Mouse (Mus musculus): ENCODE results near the gene Hmgn3.
"Not testable (repeated sequence)": the region's sequence is repeated elsewhere in the genome, so short reads cannot be mapped to it uniquely, and the experiment has no call there.

Hmgn3 gene

DNA sequence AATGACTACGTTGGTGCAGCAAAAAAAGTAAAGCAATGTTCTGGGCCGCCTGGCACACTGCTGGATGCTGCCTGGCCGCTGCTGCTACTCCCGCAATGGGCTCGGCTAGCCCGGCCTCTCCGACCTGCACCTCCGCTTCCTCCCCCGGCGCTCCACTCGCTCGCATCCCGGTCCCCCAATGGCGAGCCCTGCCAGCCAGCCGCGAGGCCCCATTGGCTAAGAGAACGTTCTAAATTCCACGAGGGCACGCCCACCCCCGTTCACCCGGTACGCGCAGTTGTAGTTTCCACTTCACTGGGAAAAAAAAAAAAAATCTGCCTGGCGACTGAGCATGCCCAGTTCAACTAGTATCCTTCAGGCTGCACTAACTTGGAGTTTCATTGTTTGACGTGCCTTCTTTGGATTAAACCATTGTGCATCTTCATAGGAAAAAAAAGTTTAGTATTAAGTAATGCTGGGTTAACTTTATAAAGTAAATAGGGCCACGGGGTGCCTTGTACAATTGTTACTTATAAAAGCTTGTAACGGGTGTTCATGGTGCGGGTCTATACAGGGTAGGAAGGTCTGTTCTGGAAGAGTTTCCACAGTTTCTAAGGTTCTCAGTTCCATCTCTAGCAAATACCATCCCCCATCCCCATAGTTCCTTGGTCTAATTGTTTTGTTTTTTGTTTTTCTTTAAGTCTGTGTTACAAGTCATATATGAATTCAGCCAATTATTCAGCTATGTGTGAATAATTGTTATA lies at the start of gene Hmgn3:
Gene Hmgn3, minus strand, starts transcription at position 240 of the 743 bp plus-strand sequence.
- in situ Hi-C loops (cut with MboI): no loop called here

DNA sequence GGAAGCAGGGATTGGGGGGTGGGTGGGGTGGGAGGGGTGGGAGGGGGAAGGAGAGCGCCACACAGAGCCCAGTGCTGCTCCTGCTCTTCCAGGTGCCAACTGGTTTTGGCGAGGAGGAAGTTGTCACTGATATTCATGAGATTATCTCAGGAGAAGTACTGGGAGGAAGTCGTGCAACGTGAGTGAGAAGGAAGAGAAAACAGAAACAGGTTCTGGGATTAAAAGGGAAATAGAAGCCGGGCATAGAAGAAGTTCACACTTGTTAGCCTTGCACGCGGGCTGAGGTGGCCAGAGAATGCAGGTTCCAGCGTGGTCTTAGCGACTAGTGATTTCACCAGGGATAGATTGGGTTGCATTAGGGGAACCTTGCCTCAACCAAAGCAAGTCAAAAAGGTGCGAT lies 49.3 kb upstream of the Hmgn3 start:
- in situ Hi-C loops (cut with MboI): no loop called here

DNA sequence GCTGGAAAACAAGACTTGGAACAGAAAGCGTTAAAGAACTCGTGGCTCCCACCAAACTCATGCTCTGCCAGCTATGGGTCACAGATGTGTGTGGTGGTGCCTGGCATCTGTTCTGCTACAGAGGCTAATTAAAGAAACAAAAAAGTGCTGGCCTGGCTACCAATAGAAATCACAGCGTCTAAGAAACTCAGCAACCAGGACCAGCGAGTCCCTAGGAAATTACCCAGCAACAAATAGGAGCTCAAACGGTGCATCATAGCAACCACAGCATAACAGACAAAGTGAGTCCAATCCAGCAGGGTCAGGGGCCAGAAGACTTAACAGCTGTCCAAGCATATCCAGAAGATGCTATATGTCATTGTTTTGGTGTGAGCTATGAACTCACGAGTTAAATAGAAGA lies 48.5 kb upstream of the Hmgn3 start:
- in situ Hi-C loops (cut with MboI): no loop called here

DNA sequence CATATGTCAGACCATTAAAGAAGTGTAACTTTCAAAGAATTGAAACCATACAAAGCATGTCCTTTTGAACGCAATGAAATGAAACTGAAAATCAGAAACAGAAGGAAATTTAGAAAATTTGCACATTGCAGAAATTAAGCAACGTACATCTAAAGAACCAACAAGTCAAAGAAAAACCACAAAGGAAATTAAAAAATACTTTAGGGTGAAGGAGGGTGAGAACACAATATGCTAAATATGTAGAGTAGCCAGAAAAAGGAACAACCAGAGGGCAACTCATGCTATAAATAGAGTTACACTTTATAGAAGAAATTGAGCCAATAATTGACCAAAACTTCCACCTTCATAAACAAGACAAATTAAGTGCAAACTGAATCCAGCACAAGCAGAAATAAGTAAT lies 41.3 kb upstream of the Hmgn3 start:
- in situ Hi-C loops (cut with MboI): no loop called here

DNA sequence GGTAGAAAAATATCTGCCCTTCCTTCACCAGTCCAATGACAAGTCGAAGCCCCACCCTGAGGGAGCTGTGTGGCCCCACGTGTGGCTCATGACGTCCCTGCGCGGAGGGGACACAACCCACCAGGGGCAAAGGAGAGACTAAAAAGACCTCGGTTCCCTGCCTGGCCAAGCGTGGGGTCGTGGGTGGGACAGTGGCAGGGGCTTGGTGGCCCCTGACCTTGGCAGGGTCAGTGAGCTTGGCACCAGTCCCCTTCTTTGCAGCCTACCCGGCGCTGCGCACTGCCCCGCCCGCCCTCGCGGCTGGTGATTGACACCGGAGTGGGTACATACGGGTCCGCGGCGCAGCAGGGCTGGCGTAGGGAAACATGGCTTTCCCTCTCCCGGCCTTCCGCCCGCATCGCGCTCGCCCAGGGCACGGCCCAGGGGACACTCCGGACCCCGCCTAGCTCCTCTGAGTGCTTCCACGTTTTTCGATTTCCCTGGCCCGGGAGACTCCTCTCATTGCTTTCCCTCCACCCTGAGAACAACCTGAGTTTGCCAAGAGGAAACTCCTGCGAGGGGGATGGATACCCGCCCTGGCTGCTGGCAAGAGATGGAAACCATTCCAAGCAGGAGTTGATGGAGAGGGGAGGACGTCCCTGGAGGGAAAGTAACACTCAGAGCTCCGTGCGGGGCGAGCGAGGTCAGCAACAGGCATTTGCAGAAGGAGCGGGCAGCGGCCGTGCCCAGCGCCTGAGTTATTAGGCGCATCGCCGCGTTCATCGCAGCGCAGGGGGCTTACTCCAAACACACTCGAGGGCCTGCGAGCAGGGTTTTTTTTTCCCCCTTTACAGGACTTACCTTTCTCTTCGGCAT lies 667 bp downstream of the Hmgn3 start:
- in situ Hi-C loops (cut with MboI): no loop called here

DNA sequence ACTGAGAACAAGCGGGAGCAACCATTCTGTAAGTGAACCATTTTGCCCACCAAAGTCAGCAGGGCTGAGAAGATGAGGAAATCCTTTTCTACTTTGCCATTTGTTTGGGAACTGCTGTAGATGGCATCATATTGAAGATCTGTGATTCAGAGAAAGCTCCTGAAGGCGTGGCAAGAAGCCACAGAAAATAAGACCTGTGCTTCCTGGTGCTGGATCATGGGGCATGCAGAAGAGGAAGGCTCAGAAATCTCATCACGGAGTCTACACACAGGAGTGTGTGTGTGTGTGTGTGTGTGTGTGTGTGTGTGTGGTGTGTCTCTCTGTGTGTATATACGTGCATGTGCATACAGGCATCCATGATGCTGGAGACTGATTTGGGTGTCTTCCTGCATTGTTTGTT lies 16.7 kb downstream of the Hmgn3 start:
- in situ Hi-C loops (cut with MboI): no loop called here

DNA sequence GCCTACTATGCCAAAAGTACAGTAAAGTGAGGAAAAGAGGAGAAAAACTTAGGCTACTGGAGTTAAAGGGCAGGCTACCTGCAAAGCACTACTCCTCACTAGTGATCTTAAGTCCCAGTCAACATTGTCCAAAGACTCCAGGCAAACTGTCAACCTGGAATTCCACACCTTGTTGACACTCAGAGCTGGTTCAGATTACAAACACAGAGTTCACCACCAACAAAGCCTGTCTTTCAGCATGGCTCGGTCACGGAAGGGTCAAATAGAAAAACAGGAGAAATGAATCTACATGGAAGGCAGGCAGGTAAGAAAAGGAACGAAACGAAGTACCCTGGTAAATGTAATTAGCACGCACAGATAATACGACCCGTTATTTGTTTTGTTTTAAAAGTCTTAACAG lies 18.6 kb downstream of the Hmgn3 start:
- in situ Hi-C loops (cut with MboI): no loop called here

DNA sequence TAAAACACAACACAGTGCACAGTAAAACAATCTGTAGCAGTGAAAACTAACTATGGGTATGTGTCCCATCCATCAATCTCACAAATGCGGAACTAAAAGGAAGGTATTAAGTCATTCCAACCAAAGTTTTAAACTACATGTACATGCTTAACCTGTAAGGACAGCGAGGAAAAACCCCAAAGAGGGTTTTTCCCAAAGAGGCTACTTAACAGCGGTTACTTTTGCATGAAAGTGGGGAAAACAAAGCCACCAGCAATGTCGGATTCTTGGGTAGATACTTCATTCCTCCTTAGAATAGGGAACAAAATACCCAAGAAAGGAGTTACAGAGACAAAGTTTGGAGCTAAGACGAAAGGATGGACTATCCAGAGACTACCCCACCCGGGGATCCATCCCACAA lies 20.0 kb downstream of the Hmgn3 start:
- in situ Hi-C loops (cut with MboI): not testable (repeated sequence)

DNA sequence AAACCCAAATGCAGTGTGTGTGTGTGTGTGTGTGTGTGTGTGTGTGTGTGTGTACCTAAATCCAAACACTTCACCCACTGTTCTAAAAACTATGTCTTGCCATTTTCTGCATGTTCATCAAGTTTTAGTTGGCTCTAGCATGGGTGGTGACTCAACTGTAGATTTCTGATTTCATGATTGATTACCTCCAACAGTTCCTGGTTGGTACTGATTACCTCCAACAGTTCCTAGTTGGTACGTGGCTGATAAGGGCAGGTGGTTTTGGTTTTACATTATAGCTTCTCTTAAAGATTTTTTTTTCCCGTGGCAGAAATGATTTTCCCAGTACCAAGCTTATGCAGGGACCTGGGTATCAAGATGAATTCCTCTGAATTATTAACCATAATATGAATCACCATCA lies 27.3 kb downstream of the Hmgn3 start:
- in situ Hi-C loops (cut with MboI): no loop called here

DNA sequence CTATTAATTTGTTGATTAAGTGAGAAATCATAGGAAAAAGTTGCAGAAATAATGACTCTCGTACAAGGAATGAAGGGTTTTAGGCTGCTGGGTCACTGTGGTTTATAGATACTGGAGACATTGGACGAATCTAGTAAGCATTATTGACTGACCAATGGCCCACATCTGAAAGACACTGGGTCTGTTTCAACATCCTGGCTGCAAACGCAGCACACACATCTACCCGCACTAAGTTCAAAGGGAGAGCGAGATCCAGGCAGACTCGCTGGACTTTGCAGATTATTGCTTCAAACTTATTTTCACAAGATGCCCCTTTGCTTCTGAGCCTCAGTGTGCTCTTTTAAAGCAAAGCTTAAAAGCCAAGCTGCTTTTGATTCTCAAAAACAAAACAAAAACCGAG lies 29.0 kb downstream of the Hmgn3 start:
- in situ Hi-C loops (cut with MboI): no loop called here

DNA sequence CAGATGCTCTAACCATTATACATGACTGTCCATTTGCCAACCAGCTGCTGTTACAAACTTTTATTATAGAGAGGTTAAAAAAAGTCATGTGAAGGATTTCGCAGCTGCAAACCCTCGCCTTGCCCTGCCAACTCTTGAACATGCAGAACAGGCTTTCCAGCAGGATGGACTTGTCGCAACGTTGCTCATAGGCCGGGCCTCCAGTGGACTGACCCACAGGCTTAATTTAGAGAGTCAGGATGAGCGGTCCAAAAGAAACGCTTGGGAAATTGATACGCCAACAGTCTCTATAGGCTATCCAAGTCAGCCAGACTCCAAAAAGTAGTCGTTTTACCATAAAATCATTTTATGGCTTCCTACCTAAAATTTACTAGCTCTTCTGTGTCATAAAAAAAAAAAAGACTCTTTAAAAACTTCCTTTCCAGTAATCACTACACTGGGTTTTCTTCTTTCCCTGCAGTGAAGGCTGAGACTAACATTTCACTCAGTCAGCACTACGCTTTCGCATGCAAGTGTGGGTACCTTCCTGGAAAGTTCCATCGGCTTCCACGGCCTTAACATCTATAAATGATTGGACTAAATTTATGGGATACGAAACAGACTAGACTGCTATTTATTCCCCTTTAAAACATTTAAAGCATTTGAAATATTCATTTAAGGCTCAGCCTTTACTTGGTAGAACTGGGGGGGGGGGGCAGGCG lies 29.6 kb downstream of the Hmgn3 start:
- in situ Hi-C loops (cut with MboI): no loop called here

DNA sequence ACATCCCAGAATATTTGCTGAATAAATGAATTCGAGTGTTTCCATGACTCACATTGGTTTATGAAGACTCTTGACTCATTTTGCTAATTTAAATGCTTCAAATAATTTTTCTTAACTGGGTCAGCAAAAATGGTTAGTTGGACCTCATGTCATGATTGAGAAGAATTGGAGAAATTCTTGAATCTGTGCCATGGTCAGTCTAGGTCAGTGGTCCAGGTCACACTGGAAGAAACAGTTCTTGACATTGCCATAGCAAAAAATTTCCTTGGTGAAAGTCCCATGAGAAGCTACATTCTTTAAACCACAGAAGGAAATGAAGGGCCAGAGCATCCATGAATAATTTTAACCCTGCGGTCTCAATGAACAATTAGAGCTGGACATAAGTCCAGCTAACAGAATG lies 30.8 kb downstream of the Hmgn3 start:
- in situ Hi-C loops (cut with MboI): no loop called here

DNA sequence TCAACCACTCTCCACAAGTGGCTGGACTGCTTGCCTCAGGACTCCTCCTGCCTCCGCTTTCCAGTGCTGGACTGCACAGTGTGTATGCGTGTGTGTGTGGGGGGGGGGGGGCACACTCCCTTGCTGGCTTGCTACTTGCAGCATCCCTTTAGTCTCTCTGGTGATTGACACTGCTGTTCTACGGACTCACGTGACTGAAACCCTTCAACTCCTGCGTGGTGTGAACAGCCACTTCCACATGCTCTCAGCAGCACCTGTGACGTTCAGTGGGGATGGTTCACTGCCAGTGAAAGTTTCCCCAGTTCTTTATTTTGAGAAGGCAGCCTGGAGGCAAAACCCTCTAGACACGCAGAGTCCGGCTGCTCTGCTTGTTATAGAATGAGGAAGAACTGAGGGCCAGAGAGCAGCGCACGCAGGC lies 32.7 kb downstream of the Hmgn3 start:
- in situ Hi-C loops (cut with MboI): no loop called here

DNA sequence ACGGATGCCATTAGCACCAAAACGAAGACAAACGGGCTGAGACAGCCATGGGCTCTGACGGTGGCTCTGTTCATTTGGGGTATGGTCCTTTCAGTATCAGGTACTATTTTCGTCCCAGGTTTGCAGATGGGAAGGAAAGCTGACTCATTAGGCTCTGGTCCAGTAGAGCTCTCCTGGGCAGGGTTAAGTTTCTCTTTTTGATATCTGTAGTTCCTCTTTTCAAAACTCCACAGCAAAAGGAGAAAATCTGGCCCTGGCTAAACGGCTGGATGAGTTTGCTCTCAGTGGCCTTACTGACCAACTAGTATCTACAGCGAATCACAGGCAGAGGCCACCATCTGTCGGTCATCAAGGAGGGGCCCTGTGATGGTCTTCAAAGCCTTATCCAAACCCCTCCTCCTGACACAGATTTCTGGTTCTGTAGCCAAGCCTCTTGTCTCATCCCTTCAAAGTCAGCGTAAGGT lies 34.1 kb downstream of the Hmgn3 start:
- in situ Hi-C loops (cut with MboI): no loop called here

DNA sequence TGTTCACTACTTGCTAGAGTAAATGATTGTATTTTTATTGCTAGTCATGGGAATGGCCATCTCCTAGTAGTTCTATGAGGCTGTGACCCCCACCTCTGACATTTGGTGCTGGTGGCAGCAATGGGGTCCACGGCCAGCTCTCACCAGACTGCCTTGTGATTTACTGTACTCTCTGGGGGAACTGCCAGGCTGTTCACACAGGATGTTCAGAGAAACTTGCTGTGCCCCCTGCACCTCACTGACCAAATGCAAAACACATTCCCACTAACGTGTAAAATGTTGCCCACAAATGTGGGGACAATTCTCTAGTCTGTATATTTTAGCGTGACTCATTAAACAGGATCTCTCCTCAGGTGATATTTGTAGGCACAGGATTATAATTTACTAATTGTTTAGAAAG lies 34.7 kb downstream of the Hmgn3 start:
- in situ Hi-C loops (cut with MboI): no loop called here

DNA sequence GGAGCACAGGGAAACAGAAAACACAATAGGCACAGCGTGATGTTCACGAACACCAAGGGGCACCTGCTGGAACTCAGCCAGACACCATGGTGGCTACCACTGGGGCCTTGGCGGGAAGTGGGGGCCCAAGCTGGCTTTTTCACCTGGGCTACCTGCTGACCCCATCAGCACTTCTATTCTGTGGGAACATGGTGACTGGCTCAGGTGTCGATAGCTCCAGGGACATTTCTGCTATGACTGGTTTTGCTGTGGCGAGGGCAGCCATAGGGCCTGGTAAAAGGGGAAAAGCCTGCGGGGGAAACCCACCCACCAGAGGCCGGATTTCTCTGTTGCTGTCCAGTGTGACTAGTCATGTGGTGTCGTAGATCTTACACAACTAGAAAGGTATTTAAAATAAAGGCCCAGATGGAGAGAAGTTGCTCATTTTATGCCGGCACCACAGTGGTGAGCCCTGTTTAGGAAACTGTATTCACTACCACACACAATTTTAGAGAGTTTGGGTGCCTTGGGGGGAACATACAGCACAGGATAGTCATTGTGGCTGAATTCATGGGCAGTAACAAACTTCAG lies 35.3 kb downstream of the Hmgn3 start:
- in situ Hi-C loops (cut with MboI): no loop called here

DNA sequence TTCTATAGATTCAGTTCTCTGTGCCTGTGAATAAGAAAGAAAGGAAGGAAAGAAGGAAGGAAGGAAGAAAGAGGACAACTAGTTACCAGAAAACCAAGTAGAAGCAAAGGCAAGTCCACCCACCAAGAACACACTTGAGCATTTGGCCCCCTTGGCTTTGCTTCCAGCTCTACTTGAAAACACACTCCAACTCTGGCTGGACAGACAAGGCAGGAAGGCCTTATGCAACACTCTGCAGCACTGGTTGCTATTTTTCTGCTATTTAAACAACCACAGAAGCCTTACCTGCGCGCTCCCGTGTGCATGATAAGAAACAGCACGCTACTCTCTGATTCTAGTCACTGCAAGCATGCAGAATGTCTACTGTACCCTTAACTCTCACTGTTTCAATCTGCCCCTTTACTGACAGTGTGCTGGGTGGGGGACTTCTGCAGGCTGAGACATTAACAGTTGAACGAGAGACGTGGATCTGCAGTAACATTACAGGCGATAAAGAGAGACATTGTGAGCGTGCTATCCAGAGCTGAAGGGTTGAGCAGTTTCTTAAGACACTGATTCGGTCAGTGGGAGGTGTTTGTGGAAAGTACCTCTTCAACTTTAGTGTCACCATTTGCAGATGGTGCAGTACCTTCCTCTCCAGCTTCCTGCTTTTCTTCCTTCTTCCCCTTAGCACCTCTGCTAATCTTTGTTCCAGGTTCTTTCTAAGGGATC lies 35.9 kb downstream of the Hmgn3 start:
- in situ Hi-C loops (cut with MboI): no loop called here

DNA sequence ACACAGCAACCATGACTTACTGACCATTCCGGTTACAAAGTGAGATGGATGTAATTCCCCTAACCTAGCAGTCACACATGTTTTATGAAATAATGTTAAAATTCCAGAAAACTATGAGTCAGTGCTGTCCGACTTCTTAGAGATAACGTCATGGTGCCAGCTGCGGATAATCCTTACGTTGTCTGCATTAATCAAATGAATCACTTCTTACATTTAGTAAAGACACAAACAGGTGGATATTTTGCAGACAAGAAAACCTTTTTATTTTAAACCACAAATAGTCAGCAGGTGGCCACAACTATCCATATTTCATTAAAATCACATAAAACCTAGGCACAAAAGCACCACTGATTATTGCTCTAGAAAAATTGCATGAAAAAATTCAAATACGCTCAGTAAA lies 36.8 kb downstream of the Hmgn3 start:
- in situ Hi-C loops (cut with MboI): no loop called here

DNA sequence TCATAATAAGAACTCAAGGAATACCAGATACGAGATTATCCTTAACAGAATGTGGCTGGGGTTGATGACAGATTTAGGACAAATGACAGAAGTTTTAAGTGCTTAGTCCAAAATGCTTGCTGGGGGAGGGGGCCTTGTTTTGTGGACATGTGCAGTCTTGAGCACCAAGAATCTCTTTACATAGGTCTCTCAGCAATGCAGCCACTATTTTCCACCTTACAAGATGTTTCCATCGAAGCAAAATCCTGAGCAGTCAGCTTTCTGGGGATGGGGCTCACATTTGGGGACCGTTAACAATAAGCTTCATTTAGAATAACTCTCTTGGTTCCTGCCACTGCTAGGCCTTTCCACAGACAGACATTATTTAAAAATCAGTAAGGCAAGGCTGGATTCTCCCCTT lies 37.7 kb downstream of the Hmgn3 start:
- in situ Hi-C loops (cut with MboI): no loop called here

DNA sequence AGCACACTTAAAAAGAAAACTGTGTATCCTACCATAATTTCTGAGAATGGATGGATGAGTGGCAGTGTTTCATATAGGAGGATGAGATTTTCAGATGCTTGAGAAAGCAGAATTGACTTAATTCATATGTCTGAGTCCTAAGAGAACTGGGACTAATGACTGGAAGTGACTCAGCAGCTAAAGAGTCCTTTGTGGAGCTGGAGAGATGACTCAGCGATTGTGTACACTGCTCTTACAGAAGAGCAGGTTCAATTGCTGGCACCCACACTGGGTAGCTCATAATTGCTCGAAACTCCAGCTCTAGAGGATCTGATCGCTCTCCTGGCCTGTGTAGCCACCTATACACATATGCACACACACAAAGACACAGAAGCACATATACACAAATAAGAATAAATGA lies 42.7 kb downstream of the Hmgn3 start:
- in situ Hi-C loops (cut with MboI): no loop called here

DNA sequence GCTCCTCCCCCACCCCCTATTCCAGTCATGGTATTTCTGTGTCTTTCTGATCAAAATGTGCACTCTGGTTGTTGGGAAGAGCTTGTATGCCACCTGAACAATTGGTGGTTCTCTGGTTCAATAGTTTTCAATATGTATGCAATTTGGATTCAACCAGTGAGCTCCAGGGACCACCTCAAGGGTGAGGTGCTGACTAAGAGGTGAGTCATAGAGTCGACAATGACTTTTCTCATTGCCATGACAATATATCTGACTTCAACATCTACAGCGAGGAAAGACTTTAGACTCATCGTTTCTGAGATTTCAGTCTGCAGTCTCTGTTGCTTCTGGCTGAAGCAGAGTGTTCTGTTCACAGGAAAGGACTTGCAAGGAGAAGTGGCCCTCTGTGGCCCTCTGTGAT lies 44.8 kb downstream of the Hmgn3 start:
- in situ Hi-C loops (cut with MboI): no loop called here

DNA sequence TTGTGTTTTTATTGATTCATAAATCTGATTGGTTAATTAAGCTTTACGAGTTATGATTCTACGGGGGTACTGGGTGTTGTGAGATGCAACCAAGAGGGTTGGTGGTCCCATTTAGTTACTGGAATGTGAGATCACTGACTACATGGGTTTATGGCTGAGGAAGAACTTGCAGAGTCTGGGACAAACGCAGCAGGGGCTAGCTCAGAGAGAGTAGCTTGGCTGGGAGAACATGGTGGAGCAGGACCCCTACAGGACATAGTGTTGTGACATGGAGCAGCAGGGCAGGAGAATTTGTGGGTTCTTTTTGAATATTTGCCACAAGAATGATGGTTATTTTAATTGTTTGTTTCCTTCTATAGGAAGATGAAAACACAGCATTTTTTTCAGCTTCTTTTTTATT lies 45.7 kb downstream of the Hmgn3 start:
- in situ Hi-C loops (cut with MboI): no loop called here

Measured in mature B cell (primary cell).